Mouse (Mus musculus) urinary bladder, postnatal 4 days (tissue): Measurements from ENCODE around the gene Rnaseh2c.

Source experiments
- DNase-seq, 2 experiments: peaks; one replicate each; pipeline ENCODE4 v3.0.0; 2021 to 2022; ENCODE audit warnings: low spot score in 2 of 2

Rnaseh2c gene

GRCm38 (mm10) chr19:5632120-5632519 is 30.4 kb downstream of the Rnaseh2c start:
- no peak for DNase-seq

- DNase-seq = no peak
These were observed 34.4 kb downstream of the Rnaseh2c start for GRCm38 (mm10) chr19:5636036-5636570.

- DNase-seq = no peak
These were observed 34.9 kb downstream of the Rnaseh2c start for GRCm38 (mm10) chr19:5636571-5637041.

- DNase-seq = peak; percentile 87 to 90
These were observed 35.7 kb downstream of the Rnaseh2c start, which contains the start of gene Rela for GRCm38 (mm10) chr19:5637069-5638047. Gene Rela, plus strand, starts transcription at chr19:5637483.

- DNase-seq = no peak
These were observed 36.8 kb downstream of the Rnaseh2c start for GRCm38 (mm10) chr19:5638416-5639005.

- no peak for DNase-seq
These were observed 38.7 kb downstream of the Rnaseh2c start for GRCm38 (mm10) chr19:5640339-5640738.

GRCm38 (mm10) chr19:5641021-5641420 is 39.3 kb downstream of the Rnaseh2c start:
- no peak for DNase-seq

- no peak for DNase-seq
These were observed 40.0 kb downstream of the Rnaseh2c start for GRCm38 (mm10) chr19:5641641-5642040.

- no peak for DNase-seq
These were observed 43.6 kb downstream of the Rnaseh2c start for GRCm38 (mm10) chr19:5645280-5645679.

- no peak for DNase-seq
These were observed 45.2 kb downstream of the Rnaseh2c start for GRCm38 (mm10) chr19:5646731-5647330.

GRCm38 (mm10) chr19:5647791-5648190 is 46.1 kb downstream of the Rnaseh2c start:
- no peak for DNase-seq

GRCm38 (mm10) chr19:5648401-5649297 is 47.0 kb downstream of the Rnaseh2c start:
- peak; percentile 80 to 83 for DNase-seq

GRCm38 (mm10) chr19:5649298-5649741 is 47.6 kb downstream of the Rnaseh2c start:
- DNase-seq = no peak

GRCm38 (mm10) chr19:5651502-5652274 is 50.0 kb downstream of the Rnaseh2c start:
- no peak for DNase-seq

- DNase-seq = no peak
These were observed 50.9 kb downstream of the Rnaseh2c start for GRCm38 (mm10) chr19:5652570-5652969.

- DNase-seq = no peak
These were observed 52.5 kb downstream of the Rnaseh2c start for GRCm38 (mm10) chr19:5653969-5654719.

GRCm38 (mm10) chr19:5654720-5655298 is 53.1 kb downstream of the Rnaseh2c start:
- peak in 1 of 2 experiments; percentile 56 for DNase-seq
